Mouse (Mus musculus): ENCODE data around the gene Dnaaf2. TPM values are rescaled to one million over a fixed set of nuclear protein-coding genes. Genes with fewer than 3 reads are reported as not detected.

Gene Dnaaf2
- 11.7 and 12.1 TPM in 2 replicates for polyA plus RNA-seq (2016; fragmentation: Nextera tagmentation; extraction: Ambion mirVana)

DNA sequence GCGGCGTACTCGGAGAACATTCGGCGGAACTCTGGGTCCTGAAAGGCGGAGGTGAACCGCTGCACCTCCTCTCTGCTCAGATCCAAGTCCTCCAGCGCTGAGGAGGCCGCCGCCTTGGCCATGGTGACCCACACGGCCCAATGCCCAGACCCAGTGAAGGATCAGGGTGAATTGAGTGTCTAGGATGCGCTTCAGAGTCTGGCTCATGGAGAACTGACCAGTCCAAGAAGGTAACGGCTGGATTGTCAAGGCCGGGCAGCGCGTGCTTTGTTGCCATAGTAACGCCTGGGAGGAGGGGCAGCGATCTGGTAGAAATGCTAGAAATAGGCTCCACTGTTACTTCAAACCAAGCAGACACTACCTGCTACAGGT is at the start of gene Dnaaf2:
Dnaaf2 (minus strand) TSS at position 266 of the 372 bp plus-strand sequence.
- Histone ChIP-seq H3K4me3 (peak within 1 kb of the TSS; percentile 89), H3K9ac (peak within 1 kb of the TSS; percentile 86), H3K27ac (peak within 1 kb of the TSS; percentile 81), H3K4me1 (peaks cover 24% of the 10 kb centered on the region), H3K4me2 (replicated peaks) (peak within 1 kb of the TSS; percentile 97), H3K36me3 (peaks cover 21% of the 10 kb centered on the region), H3K9me3 (no peaks in the 10 kb centered on the region), H3K27me3 (replicated peaks) (no peaks in the 10 kb centered on the region)
- under 1% methylated on average over 18 of the region's 18 CpGs for WGBS
- ATAC-seq (ENCODE audit: low FRiP score, low read depth), result peak; percentile 30

DNA sequence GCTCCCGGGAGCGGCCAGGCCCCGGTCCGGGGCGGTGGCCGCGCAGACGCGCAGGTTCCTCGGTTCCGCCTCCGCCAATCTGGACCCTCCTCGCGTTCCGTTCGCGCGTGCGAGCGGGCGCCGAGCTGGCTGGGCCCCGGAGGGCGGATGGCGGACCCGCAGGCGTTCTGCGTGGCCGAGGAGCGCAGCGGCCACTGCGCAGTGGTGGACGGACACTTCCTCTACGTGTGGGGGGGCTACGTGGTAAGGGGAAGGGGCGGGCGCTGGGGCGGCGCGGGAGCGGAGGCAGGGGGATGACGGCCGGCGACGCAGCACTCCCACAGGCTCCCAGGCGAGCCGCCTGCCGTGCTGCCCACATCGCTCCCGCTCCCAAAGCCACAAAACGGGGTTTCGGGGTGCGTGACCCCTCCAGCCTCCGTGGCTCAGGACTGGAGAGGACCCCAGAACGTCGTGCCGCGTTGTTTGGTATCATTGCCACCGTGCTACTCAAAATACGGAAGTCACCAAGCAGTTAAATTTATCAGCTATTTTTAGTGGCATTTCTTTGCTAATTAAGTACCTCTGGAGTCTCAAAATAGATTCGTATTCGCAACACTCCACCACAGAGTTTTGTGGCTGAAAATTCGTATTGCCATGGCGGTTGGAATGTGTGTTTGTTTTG is 43.7 kb upstream of the Dnaaf2 start:
- Histone ChIP-seq H3K9me3 (no peaks in the 10 kb centered on the region), H3K27me3 (replicated peaks) (no peaks in the 10 kb centered on the region), H3K4me3 (peak overlapping the region; percentile 61), H3K36me3 (no peaks in the 10 kb centered on the region), H3K27ac (0 out of 2 replicates have a peak overlapping the region, but pooled peaks have one; percentile 16), H3K4me1 (peaks cover 9% of the 10 kb centered on the region), H3K4me2 (replicated peaks) (peak overlapping the region; percentile 75), H3K9ac (peak overlapping the region; percentile 77)
- under 1% methylated on average over 64 of the region's 64 CpGs for WGBS
- peak; percentile 93 for ATAC-seq (ENCODE audit: low FRiP score, low read depth)

DNA sequence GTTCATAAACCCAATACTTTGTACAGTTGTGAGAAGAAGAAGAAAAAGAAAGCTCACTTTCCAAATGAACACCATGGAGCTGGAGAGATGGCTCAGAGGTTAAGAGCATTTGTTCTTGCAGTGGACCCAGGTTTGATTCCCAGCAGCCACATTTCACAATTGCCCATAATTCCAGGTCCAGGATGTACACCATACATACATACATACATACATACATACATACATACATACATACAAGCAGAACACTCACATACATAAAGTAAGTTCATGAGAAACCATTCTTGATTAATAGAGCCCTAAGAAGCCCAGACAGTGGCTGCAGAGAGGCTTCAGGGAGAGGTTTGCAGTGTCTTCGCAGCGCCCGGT is 43.2 kb upstream of the Dnaaf2 start:
- 1% methylated on average over 3 of the region's 3 CpGs for WGBS
- no peaks in the 10 kb centered on the region for H3K36me3 ChIP-seq
- no peaks in the 10 kb centered on the region for H3K27me3 ChIP-seq (replicated peaks)
- H3K27ac ChIP-seq, result 0 out of 2 replicates have a peak overlapping the region, but pooled peaks have one; percentile 16
- H3K9ac ChIP-seq, result peak overlapping the region; percentile 77
- peaks cover 9% of the 10 kb centered on the region for H3K4me1 ChIP-seq
- H3K9me3 ChIP-seq, result no peaks in the 10 kb centered on the region
- peak overlapping the region; percentile 75 for H3K4me2 ChIP-seq (replicated peaks)
- H3K4me3 ChIP-seq, result peak overlapping the region; percentile 61
- ATAC-seq (ENCODE audit: low FRiP score, low read depth), result no peak; the same call in 1 of the 2 replicates

DNA sequence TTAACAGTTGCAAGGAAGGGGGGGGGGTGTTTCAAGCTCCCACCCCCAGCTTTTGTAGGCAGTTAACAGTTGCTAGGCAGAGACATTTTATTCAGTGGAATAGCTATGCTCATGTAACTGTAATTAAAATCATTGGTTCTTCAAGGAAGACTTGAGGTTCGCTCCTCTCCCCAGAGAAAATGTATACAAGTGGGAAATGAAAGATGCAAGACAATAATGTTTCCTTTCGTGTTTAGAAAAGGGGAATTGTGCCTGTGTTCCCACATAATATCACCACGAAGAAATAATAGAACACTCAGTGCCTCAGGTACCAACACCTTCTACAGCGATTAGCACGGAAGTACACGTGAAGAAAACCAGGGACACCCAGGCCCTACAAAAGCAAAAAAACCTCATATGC is 42.6 kb upstream of the Dnaaf2 start, which contains the start of gene Klhdc1:
Klhdc1 (plus strand) TSS at position 301 of the 400 bp plus-strand sequence.
- H3K27ac ChIP-seq, result 0 out of 2 replicates have a peak within 1 kb of the TSS, but pooled peaks have one; percentile 16
- peaks cover 9% of the 10 kb centered on the region for H3K4me1 ChIP-seq
- no peaks in the 10 kb centered on the region for H3K27me3 ChIP-seq (replicated peaks)
- no peaks in the 10 kb centered on the region for H3K36me3 ChIP-seq
- peak within 1 kb of the TSS; percentile 61 for H3K4me3 ChIP-seq
- peak within 1 kb of the TSS; percentile 77 for H3K9ac ChIP-seq
- peak within 1 kb of the TSS; percentile 75 for H3K4me2 ChIP-seq (replicated peaks)
- no peak for ATAC-seq (ENCODE audit: low FRiP score, low read depth)
- H3K9me3 ChIP-seq, result no peaks in the 10 kb centered on the region
- WGBS, result 71% methylated on average over 6 of the region's 6 CpGs

DNA sequence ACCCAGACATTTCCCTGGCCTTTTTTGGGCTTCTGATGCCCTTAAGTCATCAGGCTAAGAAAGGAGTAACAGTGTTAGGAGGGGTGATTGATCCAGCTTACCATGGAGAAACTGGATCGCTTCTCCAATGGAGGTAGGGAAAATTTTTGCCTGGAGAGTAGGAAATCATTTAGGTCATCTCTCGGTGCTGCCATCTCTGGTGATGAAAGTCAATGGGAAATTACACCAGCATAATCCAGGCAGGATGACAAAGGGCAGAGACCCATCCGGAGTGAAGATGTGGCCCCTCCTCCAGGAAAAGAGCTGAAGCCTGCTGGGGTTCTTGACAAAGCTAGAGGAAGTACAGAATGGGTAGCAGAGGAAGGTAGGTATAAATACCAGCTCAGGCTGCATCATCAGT is 40.1 kb upstream of the Dnaaf2 start:
- no peak overlapping the region for H3K9ac ChIP-seq
- peaks cover 9% of the 10 kb centered on the region for H3K4me1 ChIP-seq
- H3K27ac ChIP-seq, result no peak overlapping the region
- no peaks in the 10 kb centered on the region for H3K36me3 ChIP-seq
- WGBS, result 43% methylated on average over 3 of the region's 3 CpGs
- H3K4me2 ChIP-seq (replicated peaks), result no peak overlapping the region
- no peak for ATAC-seq (ENCODE audit: low FRiP score, low read depth)
- no peak overlapping the region for H3K4me3 ChIP-seq
- H3K27me3 ChIP-seq (replicated peaks), result no peaks in the 10 kb centered on the region
- no peaks in the 10 kb centered on the region for H3K9me3 ChIP-seq

DNA sequence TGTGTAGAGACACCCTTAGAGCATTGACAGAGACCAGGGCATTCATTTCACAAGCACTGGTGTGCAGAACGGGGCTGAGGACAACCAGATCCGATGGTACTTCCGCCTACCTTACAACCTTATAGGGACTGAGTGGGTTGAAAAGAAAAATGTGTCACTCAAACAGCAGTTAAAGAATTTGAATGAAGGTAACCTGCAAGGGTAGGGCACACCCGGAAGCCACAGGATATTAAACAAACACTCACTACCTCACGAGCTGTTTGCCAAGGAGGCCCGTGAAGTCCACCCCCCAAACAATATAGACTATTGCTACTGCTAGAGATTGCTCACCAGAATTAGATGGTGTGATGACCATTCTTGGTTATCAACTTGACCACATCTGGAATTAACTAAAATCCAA is 37.6 kb upstream of the Dnaaf2 start:
- H3K4me1 ChIP-seq, result peaks cover 3% of the 10 kb centered on the region; the same call in 1 of the 2 replicates
- no peaks in the 10 kb centered on the region for H3K9me3 ChIP-seq
- no peak overlapping the region for H3K27ac ChIP-seq
- no peak overlapping the region for H3K9ac ChIP-seq
- H3K27me3 ChIP-seq (replicated peaks), result no peaks in the 10 kb centered on the region
- H3K36me3 ChIP-seq, result no peaks in the 10 kb centered on the region
- no peak overlapping the region for H3K4me3 ChIP-seq
- WGBS, result 91% methylated on average over 6 of the region's 6 CpGs
- H3K4me2 ChIP-seq (replicated peaks), result no peak overlapping the region
- ATAC-seq (ENCODE audit: low FRiP score, low read depth), result no peak

DNA sequence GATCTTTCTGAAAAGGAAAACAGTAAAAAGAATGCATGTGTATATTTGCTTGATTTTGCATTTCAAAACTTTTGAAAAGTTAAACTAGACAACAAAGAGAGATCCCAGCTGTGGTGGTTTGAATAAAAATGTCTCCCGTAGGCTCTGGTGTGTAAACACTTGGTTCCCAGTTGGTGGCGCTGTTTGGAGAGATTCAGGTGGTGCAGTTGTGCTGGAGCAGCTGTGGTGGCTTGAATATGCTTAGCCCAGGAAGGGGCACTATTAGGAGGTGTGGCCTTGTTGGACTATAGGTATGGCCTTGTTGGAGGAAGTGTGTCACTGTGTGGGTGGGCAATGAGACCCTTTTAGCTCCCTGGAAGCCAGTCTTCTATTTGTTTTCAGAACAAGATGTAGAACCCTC is 31.0 kb upstream of the Dnaaf2 start:
- no peak overlapping the region for H3K27ac ChIP-seq
- H3K4me2 ChIP-seq (replicated peaks), result no peak overlapping the region
- no peaks in the 10 kb centered on the region for H3K27me3 ChIP-seq (replicated peaks)
- no peaks in the 10 kb centered on the region for H3K4me1 ChIP-seq
- no peak overlapping the region for H3K9ac ChIP-seq
- H3K36me3 ChIP-seq, result no peaks in the 10 kb centered on the region
- whole genome bisulfite sequencing, result 65% methylated on average over 2 of the region's 2 CpGs
- no peak overlapping the region for H3K4me3 ChIP-seq
- no peak for ATAC-seq (ENCODE audit: low FRiP score, low read depth)
- no peaks in the 10 kb centered on the region for H3K9me3 ChIP-seq

DNA sequence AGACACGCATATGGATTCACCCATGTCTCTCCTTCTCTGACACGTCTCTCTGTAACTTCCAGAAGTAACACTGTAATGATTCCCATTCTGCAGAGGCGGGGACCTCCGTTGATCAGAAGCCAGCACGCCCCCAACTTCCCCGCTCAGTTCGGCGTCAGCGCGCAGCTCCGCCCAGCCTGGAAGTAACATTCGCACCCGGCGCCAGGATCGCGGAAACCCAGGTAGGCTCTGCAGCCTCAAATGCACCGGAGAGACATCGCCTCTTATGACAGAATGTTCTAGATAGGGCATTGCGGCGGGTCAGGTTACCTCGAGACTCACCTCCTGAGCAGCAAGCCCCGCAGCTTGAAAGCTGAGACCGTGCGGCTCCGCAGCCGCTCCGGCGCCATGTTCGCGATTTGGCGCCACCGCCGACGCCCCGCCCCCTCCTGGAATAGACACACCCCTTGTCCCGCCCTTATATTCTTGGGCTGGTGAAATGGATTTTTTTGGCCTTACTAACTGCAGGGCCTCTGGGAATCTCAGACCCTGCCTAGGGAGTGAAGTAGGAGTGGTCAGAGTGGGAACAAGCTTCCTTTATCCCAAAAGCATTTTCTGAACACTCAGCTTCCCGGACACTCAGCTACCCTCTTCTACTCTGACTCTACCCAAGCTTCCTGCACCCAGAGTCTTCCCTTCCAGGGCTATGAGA is 29.7 kb upstream of the Dnaaf2 start, which contains the start of gene Pole2:
Pole2 (minus strand) TSS at position 420 of the 691 bp plus-strand sequence.
- peak; percentile 92 for ATAC-seq (ENCODE audit: low FRiP score, low read depth)
- under 1% methylated on average over 37 of the region's 37 CpGs for WGBS
- no peaks in the 10 kb centered on the region for H3K27me3 ChIP-seq (replicated peaks)
- H3K4me2 ChIP-seq (replicated peaks), result peak within 1 kb of the TSS; percentile 63
- H3K27ac ChIP-seq, result no peak within 1 kb of the TSS
- H3K4me3 ChIP-seq, result peak within 1 kb of the TSS; percentile 47
- peak within 1 kb of the TSS; percentile 18 for H3K9ac ChIP-seq
- H3K36me3 ChIP-seq, result no peaks in the 10 kb centered on the region
- no peaks in the 10 kb centered on the region for H3K4me1 ChIP-seq
- H3K9me3 ChIP-seq, result no peaks in the 10 kb centered on the region

DNA sequence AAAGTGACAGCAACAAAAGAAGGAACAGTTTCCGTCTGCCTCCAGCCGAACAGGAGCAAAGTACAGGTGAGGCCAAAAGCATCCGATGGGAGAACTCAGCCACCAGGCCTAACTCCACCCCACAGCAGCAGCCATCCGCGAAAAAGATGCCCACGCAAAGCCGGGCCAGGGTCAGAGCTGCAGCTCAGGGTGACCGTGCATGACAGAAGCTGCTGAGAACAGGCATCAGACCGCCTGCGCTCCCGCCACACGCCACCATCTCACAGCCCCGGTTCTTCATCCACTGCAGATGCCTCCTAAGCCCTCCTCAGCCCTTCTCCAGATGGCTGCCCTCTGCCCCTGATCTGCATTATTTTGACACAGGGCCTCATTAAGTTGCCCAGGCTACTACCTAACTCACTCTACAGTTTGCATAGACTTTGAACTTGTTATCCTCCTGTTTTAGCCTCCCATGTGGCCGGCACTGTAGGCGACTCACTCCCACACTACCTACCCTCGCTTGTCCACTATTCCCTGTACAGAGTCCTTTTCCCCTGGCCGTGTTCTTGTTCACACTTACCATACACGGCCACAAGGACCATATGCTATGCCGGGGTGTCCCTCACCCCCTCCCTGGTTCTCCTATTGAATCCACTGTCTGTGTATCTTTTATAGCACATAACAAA is 22.5 kb upstream of the Dnaaf2 start:
- Histone ChIP-seq H3K36me3 (peaks cover 15% of the 10 kb centered on the region; the same call in 1 of the 2 replicates), H3K9ac (no peak overlapping the region), H3K4me3 (no peak overlapping the region), H3K4me1 (no peaks in the 10 kb centered on the region), H3K9me3 (no peaks in the 10 kb centered on the region), H3K27me3 (replicated peaks) (no peaks in the 10 kb centered on the region), H3K27ac (no peak overlapping the region), H3K4me2 (replicated peaks) (no peak overlapping the region)
- ATAC-seq (ENCODE audit: low FRiP score, low read depth), result no peak
- WGBS, result 92% methylated on average over 19 of the region's 19 CpGs

DNA sequence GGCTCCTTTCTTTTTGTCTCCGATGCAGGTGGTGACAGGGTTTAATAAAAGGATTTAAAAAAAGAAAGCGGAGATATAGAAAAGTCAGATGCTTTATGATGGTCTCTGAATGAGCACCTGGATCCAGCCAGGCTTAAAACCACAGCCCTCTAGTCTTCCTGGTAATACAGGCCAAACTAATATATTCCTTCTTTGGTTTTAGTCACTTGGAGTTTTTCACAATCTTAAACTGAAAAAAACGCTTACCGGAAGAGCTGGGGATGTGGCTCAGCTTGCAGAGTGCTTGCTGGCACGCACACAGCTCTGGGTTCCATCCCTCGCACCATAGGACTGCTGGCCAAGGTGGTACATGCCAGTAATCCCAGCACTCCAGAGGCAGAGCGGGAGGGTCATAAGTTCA is 18.4 kb upstream of the Dnaaf2 start:
- H3K4me2 ChIP-seq (replicated peaks), result no peak overlapping the region
- no peaks in the 10 kb centered on the region for H3K27me3 ChIP-seq (replicated peaks)
- H3K9ac ChIP-seq, result no peak overlapping the region
- ATAC-seq (ENCODE audit: low FRiP score, low read depth), result no peak
- no peak overlapping the region for H3K27ac ChIP-seq
- H3K36me3 ChIP-seq, result peaks cover 24% of the 10 kb centered on the region; the same call in 1 of the 2 replicates
- no peaks in the 10 kb centered on the region for H3K4me1 ChIP-seq
- 94% methylated on average over 7 of the region's 7 CpGs for WGBS
- H3K4me3 ChIP-seq, result no peak overlapping the region
- H3K9me3 ChIP-seq, result no peaks in the 10 kb centered on the region

DNA sequence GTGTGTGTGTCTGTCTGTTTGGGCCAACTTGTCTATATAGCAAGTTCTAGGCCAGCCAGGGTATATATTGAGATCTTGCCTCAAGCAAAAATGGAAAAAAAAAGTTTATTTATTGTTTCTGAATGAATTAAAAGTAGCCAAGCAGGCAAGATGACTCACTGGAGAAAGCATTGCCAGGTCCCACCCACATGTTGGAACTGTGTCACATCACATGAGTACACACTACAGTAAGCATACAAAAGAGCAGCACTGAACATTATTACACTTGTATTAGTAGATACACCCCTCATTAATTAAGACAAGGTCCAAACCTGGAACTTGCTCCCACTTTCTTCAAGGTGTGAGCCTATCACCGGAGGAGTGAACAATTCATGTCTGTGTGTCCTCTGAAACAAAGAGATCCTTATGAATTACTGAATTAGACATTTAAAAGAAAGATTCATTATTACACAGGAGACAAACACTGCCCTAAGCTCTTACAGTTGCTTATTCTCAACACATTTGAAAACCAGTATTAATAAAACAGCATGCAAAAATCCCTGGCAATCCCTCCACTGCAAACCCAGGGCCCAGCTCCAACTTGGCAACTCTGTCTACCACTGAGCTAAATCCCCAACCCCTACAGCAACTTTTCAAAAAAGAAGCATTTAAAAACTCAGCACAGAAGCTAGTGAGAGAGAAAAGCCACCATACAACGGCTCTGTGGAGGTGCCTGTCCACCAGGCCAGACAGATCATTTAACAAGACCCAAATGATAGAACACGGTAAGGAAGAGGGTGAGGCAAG is 17.0 kb upstream of the Dnaaf2 start:
- no peak for ATAC-seq (ENCODE audit: low FRiP score, low read depth)

More for the DNA sequence above, 17.0 kb upstream of the Dnaaf2 start:
- no peaks in the 10 kb centered on the region for H3K27me3 ChIP-seq (replicated peaks)
- H3K4me3 ChIP-seq, result no peak overlapping the region
- WGBS, result 93% methylated on average over 3 of the region's 3 CpGs
- H3K36me3 ChIP-seq, result peaks cover 17% of the 10 kb centered on the region; the same call in 1 of the 2 replicates
- no peak overlapping the region for H3K27ac ChIP-seq
- no peaks in the 10 kb centered on the region for H3K4me1 ChIP-seq
- H3K4me2 ChIP-seq (replicated peaks), result no peak overlapping the region
- H3K9ac ChIP-seq, result no peak overlapping the region
- no peaks in the 10 kb centered on the region for H3K9me3 ChIP-seq

All from neural tube, embryonic 12.5 days (tissue).